Mouse (Mus musculus) testis, adult 2 months (tissue): ENCODE measurements around the gene Dclk2. TPM values are rescaled to one million over a fixed set of nuclear protein-coding genes. Genes with fewer than 3 reads are reported as not detected.

Experiments
- H3K27ac ChIP-seq: fragments of 200-500 bp; 2 replicates; pipeline ENCODE4 v1.5.1; 2012; ENCODE audit warnings: low read depth, low read length; ENCODE audit not compliant: control insufficient read depth, insufficient read depth
- H3K27me3 ChIP-seq: fragments of 200-500 bp; 2 replicates; pipeline ENCODE4 v1.6.1; 2012; ENCODE audit warnings: mild to moderate bottlenecking, low read length, moderate library complexity; ENCODE audit not compliant: control insufficient read depth, insufficient read depth
- H3K36me3 ChIP-seq: fragments of 200-500 bp; 2 replicates; pipeline ENCODE4 v1.6.1; 2012; ENCODE audit warnings: mild to moderate bottlenecking, low read length; ENCODE audit not compliant: control insufficient read depth, insufficient read depth
- H3K4me1 ChIP-seq: fragments of 200-500 bp; 2 replicates; pipeline ENCODE4 v1.6.1; 2012; ENCODE audit warnings: low read length; ENCODE audit not compliant: control insufficient read depth, insufficient read depth
- H3K4me3 ChIP-seq: fragments of 200-500 bp; 2 replicates; pipeline ENCODE4 v1.5.1; 2012; ENCODE audit warnings: low read depth, mild to moderate bottlenecking, low read length, moderate library complexity, mixed read lengths; ENCODE audit not compliant: control insufficient read depth
- CTCF ChIP-seq: fragments of 200-500 bp; IDR thresholded peaks from 2 replicates; pipeline ENCODE4 v1.5.1; 2012; ENCODE audit warnings: low read depth, mild to moderate bottlenecking, inconsistent platforms, low read length, moderate library complexity; ENCODE audit not compliant: control insufficient read depth, insufficient read depth, insufficient replicate concordance
- POLR2A ChIP-seq: fragments of 200-500 bp; IDR thresholded peaks from 2 replicates; pipeline ENCODE4 v1.6.1; 2012; ENCODE audit warnings: low read depth, mild to moderate bottlenecking, inconsistent platforms, low read length, moderate library complexity; ENCODE audit not compliant: control insufficient read depth
- polyA plus RNA-seq: library from polyadenylated mRNA; depleted of rRNA; stranded (reverse); fragments of >200 nt; gene quantifications from 2 replicates; pipeline ENCODE4 v1.2.3, GENCODE M21; 2012

Gene Dclk2
- polyA plus RNA-seq, 1 experiment: 1.3 TPM

GRCm38 (mm10) chr3:86887512-86887911 lies 33.1 kb downstream of the Dclk2 start:
- no peak overlapping the region for H3K4me3 ChIP-seq
- TF ChIP-seq POLR2A (no peak), CTCF (no peak)
- no peak overlapping the region for H3K27ac ChIP-seq
- no peaks in the 10 kb centered on the region for H3K27me3 ChIP-seq
- H3K4me1 ChIP-seq: no peaks in the 10 kb centered on the region
- no peaks in the 10 kb centered on the region for H3K36me3 ChIP-seq

GRCm38 (mm10) chr3:86885180-86885579 lies 35.5 kb downstream of the Dclk2 start:
- no peaks in the 10 kb centered on the region for H3K27me3 ChIP-seq
- H3K27ac ChIP-seq: no peak overlapping the region
- no peaks in the 10 kb centered on the region for H3K36me3 ChIP-seq
- TF ChIP-seq POLR2A: no peak
- TF ChIP-seq CTCF: no peak
- no peaks in the 10 kb centered on the region for H3K4me1 ChIP-seq
- H3K4me3 ChIP-seq: no peak overlapping the region

- no peaks in the 10 kb centered on the region for H3K36me3 ChIP-seq
- H3K4me3 ChIP-seq: no peak overlapping the region
- no peaks in the 10 kb centered on the region for H3K27me3 ChIP-seq
- TF ChIP-seq CTCF (no peak), POLR2A (no peak)
- H3K27ac ChIP-seq: no peak overlapping the region
- no peaks in the 10 kb centered on the region for H3K4me1 ChIP-seq
Measured at GRCm38 (mm10) chr3:86884481-86884880, 36.2 kb downstream of the Dclk2 start.

GRCm38 (mm10) chr3:86883985-86884384 lies 36.7 kb downstream of the Dclk2 start:
- Histone ChIP-seq H3K27me3 (no peaks in the 10 kb centered on the region), H3K4me1 (no peaks in the 10 kb centered on the region), H3K36me3 (no peaks in the 10 kb centered on the region), H3K27ac (no peak overlapping the region), H3K4me3 (no peak overlapping the region)
- TF ChIP-seq POLR2A: no peak
- TF ChIP-seq CTCF: no peak

- Histone ChIP-seq H3K4me3 (no peak overlapping the region), H3K27ac (no peak overlapping the region), H3K4me1 (no peaks in the 10 kb centered on the region), H3K36me3 (no peaks in the 10 kb centered on the region), H3K27me3 (no peaks in the 10 kb centered on the region)
- TF ChIP-seq POLR2A (no peak), CTCF (no peak)
Measured at GRCm38 (mm10) chr3:86875912-86876311, 44.7 kb downstream of the Dclk2 start.

- Histone ChIP-seq H3K4me3 (no peak overlapping the region), H3K27me3 (no peaks in the 10 kb centered on the region), H3K4me1 (no peaks in the 10 kb centered on the region), H3K27ac (no peak overlapping the region), H3K36me3 (no peaks in the 10 kb centered on the region)
- TF ChIP-seq CTCF (no peak), POLR2A (no peak)
Measured at GRCm38 (mm10) chr3:86873092-86873600, 47.5 kb downstream of the Dclk2 start.

GRCm38 (mm10) chr3:86870952-86871351 lies 49.7 kb downstream of the Dclk2 start:
- Histone ChIP-seq H3K27ac (no peak overlapping the region), H3K36me3 (no peaks in the 10 kb centered on the region), H3K27me3 (no peaks in the 10 kb centered on the region), H3K4me3 (no peak overlapping the region), H3K4me1 (no peaks in the 10 kb centered on the region)
- TF ChIP-seq CTCF: no peak
- no peak for TF ChIP-seq POLR2A

- Histone ChIP-seq H3K36me3 (no peaks in the 10 kb centered on the region), H3K4me1 (no peaks in the 10 kb centered on the region), H3K4me3 (no peak overlapping the region), H3K27ac (no peak overlapping the region), H3K27me3 (no peaks in the 10 kb centered on the region)
- TF ChIP-seq POLR2A (no peak), CTCF (no peak)
Measured at GRCm38 (mm10) chr3:86870411-86870810, 50.2 kb downstream of the Dclk2 start.
